Mouse (Mus musculus) thymus, adult 2 months (tissue): Measurements from ENCODE around the gene Ckb. TPM values are rescaled to one million over a fixed set of nuclear protein-coding genes. Genes with fewer than 3 reads are reported as not detected.

Experiments
- DNase-seq: peaks from one replicate; pipeline ENCODE4 v3.0.0; 2021
- H3K27ac ChIP-seq: fragments of 200-500 bp; 2 replicates; pipeline ENCODE4 v1.5.1; 2012; ENCODE audit warnings: low read length, control low read depth; ENCODE audit not compliant: control insufficient read depth, insufficient read depth
- H3K27me3 ChIP-seq: fragments of 200-500 bp; 2 replicates; pipeline ENCODE4 v1.6.1; 2012; ENCODE audit warnings: mild to moderate bottlenecking, low read length, moderate library complexity, mixed read lengths; ENCODE audit not compliant: control insufficient read depth, insufficient read depth
- H3K36me3 ChIP-seq: fragments of 200-500 bp; 2 replicates; pipeline ENCODE4 v1.6.1; 2012; ENCODE audit warnings: mild to moderate bottlenecking, low read length, moderate library complexity; ENCODE audit not compliant: control insufficient read depth, insufficient read depth
- H3K4me1 ChIP-seq: fragments of 200-500 bp; replicated peaks from 2 replicates; pipeline ENCODE4 v1.6.1; 2012; ENCODE audit warnings: low read length; ENCODE audit not compliant: control insufficient read depth, insufficient read depth
- H3K4me3 ChIP-seq: fragments of 200-500 bp; 2 replicates; pipeline ENCODE4 v1.5.1; 2012; ENCODE audit warnings: mild to moderate bottlenecking, low read length, control low read depth, moderate library complexity; ENCODE audit not compliant: control insufficient read depth, insufficient read depth
- CTCF ChIP-seq: fragments of 200-500 bp; IDR thresholded peaks from 2 replicates; pipeline ENCODE4 v1.5.1; 2012; ENCODE audit warnings: mild to moderate bottlenecking, control low read depth, low read length, moderate library complexity, borderline replicate concordance; ENCODE audit not compliant: control insufficient read depth, poor library complexity, insufficient read depth; ENCODE audit errors: extremely low read depth
- POLR2A ChIP-seq: fragments of 200-500 bp; IDR thresholded peaks from 2 replicates; pipeline ENCODE4 v1.6.1; 2012; ENCODE audit warnings: mild to moderate bottlenecking, low read length, control low read depth, moderate library complexity; ENCODE audit not compliant: control insufficient read depth, poor library complexity, insufficient read depth; ENCODE audit errors: extremely low read depth
- WGBS: fragments of 180-500 bp; shearing (Covaris S2); methylation state at CpG from one replicate; pipeline ENCODE4 v1.1.7; 2018; 5-methylcytosine and 5-hydroxymethylcytosine counted together
- polyA plus RNA-seq: library from polyadenylated mRNA; depleted of rRNA; stranded (reverse); fragments of >200 nt; gene quantifications from 2 replicates; pipeline ENCODE4 v1.2.3, GENCODE M21; 2012

Gene Ckb
- polyA plus RNA-seq, 1 experiment = 119 TPM

- H3K4me1 ChIP-seq = peaks cover 14% of the 10 kb centered on the region
- no peak overlapping the region for H3K4me3 ChIP-seq
- H3K27me3 ChIP-seq = no peaks in the 10 kb centered on the region
- DNase-seq = no peak
- no peak overlapping the region for H3K27ac ChIP-seq
- TF ChIP-seq CTCF = no peak
- H3K36me3 ChIP-seq = peaks cover 23% of the 10 kb centered on the region
- WGBS = 99% methylated on average over 10 of the region's 10 CpGs
Measured at GRCm38 (mm10) chr12:111710091-111710490, 38.0 kb upstream of the Ckb start.

GRCm38 (mm10) chr12:111708181-111708580, 36.0 kb upstream of the Ckb start:
- DNase-seq = no peak
- WGBS = 74% methylated on average over 4 of the region's 4 CpGs
- peaks cover 8% of the 10 kb centered on the region for H3K4me1 ChIP-seq
- peaks cover 23% of the 10 kb centered on the region for H3K36me3 ChIP-seq
- H3K4me3 ChIP-seq = no peak overlapping the region
- TF ChIP-seq CTCF (no peak), POLR2A (no peak)
- no peak overlapping the region for H3K27ac ChIP-seq
- H3K27me3 ChIP-seq = no peaks in the 10 kb centered on the region

GRCm38 (mm10) chr12:111705186-111705973, 33.2 kb upstream of the Ckb start:
- H3K27ac ChIP-seq = no peak overlapping the region
- WGBS = 84% methylated on average over 15 of the region's 15 CpGs
- H3K4me1 ChIP-seq = no peaks in the 10 kb centered on the region
- DNase-seq = no peak
- TF ChIP-seq CTCF = no peak
- no peak for TF ChIP-seq POLR2A
- H3K36me3 ChIP-seq = peaks cover 16% of the 10 kb centered on the region
- no peak overlapping the region for H3K4me3 ChIP-seq
- H3K27me3 ChIP-seq = no peaks in the 10 kb centered on the region

GRCm38 (mm10) chr12:111704609-111705008, 32.5 kb upstream of the Ckb start:
- H3K27ac ChIP-seq = no peak overlapping the region
- H3K27me3 ChIP-seq = no peaks in the 10 kb centered on the region
- H3K4me1 ChIP-seq = no peaks in the 10 kb centered on the region
- no peak for TF ChIP-seq POLR2A
- TF ChIP-seq CTCF = no peak
- no peak overlapping the region for H3K4me3 ChIP-seq
- 86% methylated on average over 9 of the region's 9 CpGs for WGBS
- no peak for DNase-seq
- peaks cover 9% of the 10 kb centered on the region; the same call in 1 of the 2 replicates for H3K36me3 ChIP-seq

DNA sequence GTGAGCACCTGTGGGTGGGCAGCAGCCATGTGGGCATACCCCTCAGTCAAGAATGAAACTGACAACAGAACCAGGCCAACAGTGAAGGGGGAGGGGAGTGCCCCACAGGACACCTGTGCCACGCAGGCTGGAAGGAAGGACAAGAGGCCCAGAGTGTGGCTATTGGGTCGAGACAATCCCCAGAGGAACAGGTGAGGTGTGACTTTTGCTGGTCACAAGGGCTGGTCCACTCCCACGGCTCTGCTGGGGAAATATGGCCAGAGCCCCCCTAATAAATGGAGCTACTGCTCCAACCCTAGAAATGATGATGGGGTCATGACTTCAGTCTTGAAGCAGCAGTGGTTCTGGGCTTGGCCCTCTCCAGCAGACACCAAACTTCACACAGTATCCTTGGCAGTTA, 31.2 kb upstream of the Ckb start:
- no peak overlapping the region for H3K4me3 ChIP-seq
- TF ChIP-seq POLR2A = no peak
- no peak for TF ChIP-seq CTCF
- H3K4me1 ChIP-seq = no peaks in the 10 kb centered on the region
- H3K27me3 ChIP-seq = no peaks in the 10 kb centered on the region
- no peak for DNase-seq
- 66% methylated on average over 3 of the region's 3 CpGs for WGBS
- no peak overlapping the region for H3K27ac ChIP-seq
- no peaks in the 10 kb centered on the region for H3K36me3 ChIP-seq

GRCm38 (mm10) chr12:111700920-111701458, 28.9 kb upstream of the Ckb start:
- H3K4me3 ChIP-seq = no peak overlapping the region
- 84% methylated on average over 9 of the region's 9 CpGs for WGBS
- DNase-seq = no peak

More at GRCm38 (mm10) chr12:111700920-111701458, 28.9 kb upstream of the Ckb start:
- Histone ChIP-seq H3K27ac (no peak overlapping the region), H3K36me3 (no peaks in the 10 kb centered on the region), H3K4me1 (peaks cover 3% of the 10 kb centered on the region), H3K27me3 (no peaks in the 10 kb centered on the region; the same call in 1 of the 2 replicates)
- TF ChIP-seq CTCF (no peak), POLR2A (no peak)
